Mouse (Mus musculus): ENCODE measurements around the gene Gm43517. TPM values are rescaled to one million over a fixed set of nuclear protein-coding genes. Genes with fewer than 3 reads are reported as not detected.

Gm43517 gene
- not detected for polyA plus RNA-seq (2017; shearing (Covaris generic))

- no peak for ATAC-seq
Measured at GRCm38 (mm10) chr12:49384876-49385630, at the start of gene Gm43517. Gm43517 (plus strand) TSS chr12:49385174.

GRCm38 (mm10) chr12:49349697-49350096 is 35.3 kb upstream of the Gm43517 start:
- no peak for ATAC-seq

- no peak for ATAC-seq
Measured at GRCm38 (mm10) chr12:49368931-49369330, 16.0 kb upstream of the Gm43517 start.

GRCm38 (mm10) chr12:49372170-49372569 is 12.8 kb upstream of the Gm43517 start:
- no peak for ATAC-seq

GRCm38 (mm10) chr12:49373176-49373575 is 11.8 kb upstream of the Gm43517 start:
- ATAC-seq = no peak

- ATAC-seq = no peak
Measured at GRCm38 (mm10) chr12:49373821-49374605, 11.0 kb upstream of the Gm43517 start.

GRCm38 (mm10) chr12:49374606-49374995 is 10.4 kb upstream of the Gm43517 start:
- no peak for ATAC-seq

- no peak for ATAC-seq
Measured at GRCm38 (mm10) chr12:49375427-49376317, 9.3 kb upstream of the Gm43517 start.

- ATAC-seq = no peak
Measured at GRCm38 (mm10) chr12:49376318-49376992, 8.5 kb upstream of the Gm43517 start.

- no peak for ATAC-seq
Measured at GRCm38 (mm10) chr12:49377281-49377970, 7.5 kb upstream of the Gm43517 start.

- ATAC-seq = no peak
Measured at GRCm38 (mm10) chr12:49378920-49379319, 6.1 kb upstream of the Gm43517 start.

- ATAC-seq = no peak
Measured at GRCm38 (mm10) chr12:49379446-49379845, 5.5 kb upstream of the Gm43517 start.

GRCm38 (mm10) chr12:49380442-49380841 is 4.5 kb upstream of the Gm43517 start:
- no peak for ATAC-seq

GRCm38 (mm10) chr12:49381031-49381525 is 3.9 kb upstream of the Gm43517 start:
- no peak for ATAC-seq

- ATAC-seq = no peak
Measured at GRCm38 (mm10) chr12:49381721-49382365, 3.1 kb upstream of the Gm43517 start.

- no peak for ATAC-seq
Measured at GRCm38 (mm10) chr12:49382565-49383520, 2.1 kb upstream of the Gm43517 start, which contains the start of gene Foxg1. Foxg1 (plus strand) TSS chr12:49382660.

- no peak for ATAC-seq
Measured at GRCm38 (mm10) chr12:49383521-49384133, 1.3 kb upstream of the Gm43517 start.

GRCm38 (mm10) chr12:49384295-49384875 is 589 bp upstream of the Gm43517 start:
- ATAC-seq = no peak

GRCm38 (mm10) chr12:49385631-49385990 is 637 bp downstream of the Gm43517 start:
- no peak for ATAC-seq
